Mouse (Mus musculus): Measurements from ENCODE around the gene Kcnh1.

DNA sequence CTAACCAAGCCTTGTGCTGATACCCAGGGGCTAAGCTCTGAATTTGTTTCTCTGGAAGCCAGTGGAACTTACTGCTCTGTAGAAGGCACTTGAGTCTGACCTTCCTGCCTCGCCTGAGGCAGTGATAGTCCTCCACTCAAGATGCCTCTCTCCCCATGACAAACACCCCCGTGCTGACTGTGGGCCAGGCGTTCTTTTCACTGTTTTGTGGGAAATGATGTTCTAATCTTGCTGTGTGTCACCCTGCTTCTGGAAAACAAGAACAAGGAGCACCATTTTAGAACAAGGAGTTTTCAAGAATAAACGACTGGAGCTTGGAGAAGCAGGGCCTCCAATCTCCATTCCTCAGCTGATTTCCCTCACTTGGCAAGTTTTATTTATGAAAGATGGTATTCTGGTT is 273.2 kb downstream of the Kcnh1 start:
- TF ChIP-seq CTCF (IDR thresholded peaks at IDR 0.05; ENCODE audit: low read depth) (no peak), EP300 (optimal IDR thresholded peaks at IDR 0.05) (no peak)

All from stomach, postnatal 0 days (tissue).